Mouse (Mus musculus): ENCODE measurements at regions not wholly inside any gene's neighbourhood (a gene's known extent, or its start where the extent isn't known, plus 50 kb on each side); places are given as distances from the start of the nearest gene placed in this dataset.

GRCm38 (mm10) chr10:53434376-53435171 lies 54.8 kb upstream of the Cep85l start:
- no peak for DNase-seq (ENCODE audit: low spot score in 2 of 2)

- DNase-seq (ENCODE audit: low spot score in 2 of 2), result no peak
Measured at GRCm38 (mm10) chr10:53432794-53433193, 53.0 kb upstream of the Cep85l start.

GRCm38 (mm10) chr10:53429539-53430344 lies 50.0 kb upstream of the Cep85l start:
- no peak for DNase-seq (ENCODE audit: low spot score in 2 of 2)
